Mouse (Mus musculus): Measurements from ENCODE around the gene Pdilt.

Pdilt gene

GRCm38 (mm10) chr7:119523389-119523788 lies at the start of gene Pdilt:
TSS of gene Pdilt (minus strand) at chr7:119523489.
- no peak for DNase-seq

GRCm38 (mm10) chr7:119562476-119562875 lies 39.2 kb upstream of the Pdilt start:
- DNase-seq: peak; percentile 52 to 61

- peak in 1 of 2 experiments; percentile 47 for DNase-seq
Measured at GRCm38 (mm10) chr7:119561441-119561840, 38.2 kb upstream of the Pdilt start.

- DNase-seq: peak; percentile 56 to 68
Measured at GRCm38 (mm10) chr7:119560452-119560835, 37.2 kb upstream of the Pdilt start.

GRCm38 (mm10) chr7:119559789-119560451 lies 36.6 kb upstream of the Pdilt start:
- peak in 1 of 2 experiments; percentile 69 for DNase-seq

GRCm38 (mm10) chr7:119554040-119554439 lies 30.8 kb upstream of the Pdilt start, which contains the start of gene Acsm2:
TSS of gene Acsm2 (plus strand) at chr7:119554340.
- no peak for DNase-seq

GRCm38 (mm10) chr7:119550471-119551222 lies 27.4 kb upstream of the Pdilt start:
- peak in 1 of 2 experiments; percentile 65 for DNase-seq

GRCm38 (mm10) chr7:119545572-119545971 lies 22.3 kb upstream of the Pdilt start:
- DNase-seq: no peak

- no peak for DNase-seq
Measured at GRCm38 (mm10) chr7:119542445-119542844, 19.2 kb upstream of the Pdilt start.

- DNase-seq: no peak
Measured at GRCm38 (mm10) chr7:119534389-119534788, 11.1 kb upstream of the Pdilt start.

GRCm38 (mm10) chr7:119532924-119533323 lies 9.6 kb upstream of the Pdilt start:
- DNase-seq: peak in 1 of 2 experiments; percentile 52

- DNase-seq: no peak
Measured at GRCm38 (mm10) chr7:119528617-119529016, 5.3 kb upstream of the Pdilt start.

- peak in 1 of 2 experiments; percentile 65 for DNase-seq
Measured at GRCm38 (mm10) chr7:119527548-119527947, 4.3 kb upstream of the Pdilt start.

- DNase-seq: no peak
Measured at GRCm38 (mm10) chr7:119527135-119527534, 3.8 kb upstream of the Pdilt start.

GRCm38 (mm10) chr7:119526486-119526885 lies 3.2 kb upstream of the Pdilt start:
- DNase-seq: no peak

GRCm38 (mm10) chr7:119525881-119526281 lies 2.6 kb upstream of the Pdilt start:
- peak; percentile 78 to 87 for DNase-seq

- DNase-seq: peak; percentile 74 to 88
Measured at GRCm38 (mm10) chr7:119522385-119522784, 904 bp downstream of the Pdilt start.

GRCm38 (mm10) chr7:119521816-119522215 lies 1.5 kb downstream of the Pdilt start:
- DNase-seq: peak; percentile 89 to 95

GRCm38 (mm10) chr7:119519654-119520053 lies 3.6 kb downstream of the Pdilt start:
- peak; percentile 88 to 93 for DNase-seq

- DNase-seq: no peak
Measured at GRCm38 (mm10) chr7:119519163-119519562, 4.1 kb downstream of the Pdilt start, which contains the start of gene Acsm5. TSS of gene Acsm5 (plus strand) at chr7:119519463.

- no peak for DNase-seq
Measured at GRCm38 (mm10) chr7:119516272-119516558, 7.1 kb downstream of the Pdilt start.

GRCm38 (mm10) chr7:119515492-119516271 lies 7.6 kb downstream of the Pdilt start:
- peak in 1 of 2 experiments; percentile 84 for DNase-seq

- DNase-seq: peak; percentile 88 to 92
Measured at GRCm38 (mm10) chr7:119513056-119513455, 10.2 kb downstream of the Pdilt start.
